Mouse (Mus musculus): ENCODE measurements at regions not wholly inside any gene's neighbourhood (a gene's known extent, or its start where the extent isn't known, plus 50 kb on each side); places are given as distances from the start of the nearest gene placed in this dataset.
"Not testable (repeated sequence)": the region's sequence is repeated elsewhere in the genome, so short reads cannot be mapped to it uniquely, and the experiment has no call there.

DNA sequence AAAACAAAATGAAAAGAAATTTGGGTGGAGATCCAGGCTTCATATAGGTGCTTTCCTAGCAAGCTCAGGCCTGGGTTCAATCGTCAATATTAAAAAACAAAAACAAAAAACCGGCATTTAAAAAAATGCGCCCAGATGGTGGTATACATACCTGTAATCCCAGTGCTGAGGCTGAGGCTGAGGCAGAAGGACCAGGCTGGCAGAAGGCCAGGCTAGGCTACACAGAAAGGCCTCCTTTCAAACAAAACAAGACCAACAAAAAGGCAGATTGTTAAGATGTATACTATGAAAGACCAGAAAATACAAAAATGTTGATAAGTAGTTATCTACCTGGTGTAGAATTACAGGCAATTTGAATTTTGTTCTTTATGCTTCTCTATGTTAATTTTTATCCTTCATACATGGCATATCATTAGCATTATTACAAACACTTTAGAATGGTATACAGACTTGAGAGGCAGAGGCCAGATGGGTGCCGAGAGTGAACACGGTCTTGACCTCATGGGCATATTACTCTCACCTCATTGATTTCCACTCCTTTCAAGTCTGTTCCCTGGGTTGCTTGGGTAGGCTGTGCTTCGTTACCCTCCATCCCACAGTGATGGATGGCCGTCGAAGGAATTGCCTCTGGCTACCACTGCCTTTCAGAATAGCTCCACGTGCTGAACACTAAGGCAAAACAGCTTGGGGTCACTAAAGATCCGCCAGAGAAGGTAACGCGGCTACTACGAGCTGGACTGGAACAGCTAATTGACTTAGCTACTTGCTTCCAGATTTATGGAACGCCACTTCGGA, 339.6 kb upstream of the Gm6657 start:
- DNase-seq, result peak in 1 of 2 experiments; percentile 54

DNA sequence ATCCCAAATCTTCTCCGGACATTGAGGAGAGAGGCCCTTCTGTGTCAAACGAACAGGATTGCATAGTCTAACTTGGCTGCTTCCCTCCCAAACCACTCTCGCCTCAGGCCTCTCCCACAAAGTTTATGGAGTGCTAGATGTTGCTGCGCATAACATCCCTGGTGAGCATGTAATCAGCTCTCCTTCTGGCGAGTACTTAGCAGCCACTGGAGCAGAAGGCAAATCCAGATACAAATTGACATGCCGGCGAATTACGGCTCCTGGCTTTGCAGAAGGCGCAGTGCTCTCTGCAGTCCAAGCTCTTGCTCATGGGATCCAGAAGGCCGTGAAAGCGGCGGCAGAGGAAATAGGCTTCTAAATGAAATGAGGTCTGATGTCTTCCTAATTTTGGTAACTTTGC, 338.2 kb upstream of the Gm6657 start:
- DNase-seq, result peak in 1 of 2 experiments; percentile 5

DNA sequence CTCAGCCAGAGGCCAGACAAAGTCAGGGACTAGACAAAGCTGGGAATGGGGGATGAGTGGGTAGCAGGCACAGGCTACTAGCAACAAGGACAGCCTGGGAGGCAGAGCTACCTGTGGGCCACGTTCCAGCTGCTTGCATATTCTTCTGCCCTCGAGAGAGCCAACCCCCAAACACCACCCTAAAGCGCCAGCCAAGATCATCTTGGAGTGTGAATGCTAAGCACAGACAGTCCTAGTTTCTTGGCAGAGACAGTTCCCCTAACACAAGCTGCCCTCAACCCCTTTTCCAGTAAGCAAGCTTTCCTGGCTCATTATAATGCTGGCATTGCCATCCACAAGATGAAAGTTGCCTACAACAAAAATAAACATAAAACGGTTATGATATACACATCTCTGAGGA, 336.8 kb upstream of the Gm6657 start:
- DNase-seq, result peak in 1 of 2 experiments; percentile 17

DNA sequence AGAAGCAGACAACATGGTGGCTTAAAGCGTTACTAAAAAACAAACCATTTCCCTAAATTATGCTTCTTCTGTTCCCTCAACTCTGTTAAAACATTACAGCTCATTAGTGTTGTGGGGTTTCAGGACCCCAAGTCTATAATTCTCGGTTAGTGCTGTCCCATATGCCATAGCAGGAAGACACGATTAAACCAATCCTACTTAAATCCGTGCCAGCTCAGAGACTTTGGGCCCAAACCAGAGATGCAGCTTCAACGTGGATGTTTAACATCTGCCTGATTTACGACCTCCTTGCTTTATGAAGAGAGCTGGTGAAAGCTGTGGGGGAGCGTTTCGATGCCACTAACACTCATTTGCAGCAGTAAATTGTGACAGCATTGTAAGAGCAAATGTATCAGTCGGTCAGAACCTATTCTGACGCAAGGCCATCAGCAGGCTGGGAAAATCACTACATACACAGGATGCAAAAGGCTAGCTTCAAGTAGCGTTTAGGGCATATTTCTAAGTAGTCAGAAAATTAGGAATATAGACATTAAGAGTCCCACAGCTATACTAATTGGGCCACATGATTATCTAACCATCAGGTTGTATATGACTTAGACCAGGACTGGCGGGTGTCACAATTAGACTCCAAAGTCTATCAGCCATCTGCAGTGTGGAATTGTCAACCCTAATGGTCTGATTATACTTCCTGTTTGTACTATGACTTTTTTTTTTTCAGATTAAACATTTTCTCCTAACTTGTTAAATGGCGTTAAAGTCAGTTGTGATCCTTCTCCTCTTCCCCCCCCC, 333.1 kb upstream of the Gm6657 start:
- no peak for DNase-seq

DNA sequence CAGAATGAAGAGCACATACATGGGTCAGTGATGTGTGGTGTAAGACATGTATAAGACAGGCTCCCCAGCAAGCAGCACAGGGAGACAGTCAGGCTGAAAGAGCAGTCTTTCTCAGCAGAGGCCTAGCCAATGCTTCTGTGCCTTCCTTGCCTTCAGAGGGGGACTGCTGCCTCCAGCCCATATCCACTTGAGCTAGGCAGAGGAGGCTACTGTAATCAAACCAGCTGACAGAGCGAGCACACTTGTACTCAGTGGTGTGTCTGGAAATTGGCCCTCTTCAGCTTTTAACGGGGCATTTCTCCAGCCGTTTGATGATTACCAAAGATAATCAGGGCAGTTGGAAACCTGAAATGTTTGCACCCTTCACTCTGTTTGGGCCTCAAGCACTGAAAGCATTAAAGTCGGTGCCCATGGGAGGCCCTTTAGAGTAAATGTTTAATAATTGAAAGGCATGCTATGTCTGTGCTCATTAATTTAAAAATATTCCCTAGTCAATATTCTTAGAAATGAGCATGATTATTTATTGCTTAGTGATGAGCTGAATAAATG, 326.0 kb upstream of the Gm6657 start:
- DNase-seq, result no peak

DNA sequence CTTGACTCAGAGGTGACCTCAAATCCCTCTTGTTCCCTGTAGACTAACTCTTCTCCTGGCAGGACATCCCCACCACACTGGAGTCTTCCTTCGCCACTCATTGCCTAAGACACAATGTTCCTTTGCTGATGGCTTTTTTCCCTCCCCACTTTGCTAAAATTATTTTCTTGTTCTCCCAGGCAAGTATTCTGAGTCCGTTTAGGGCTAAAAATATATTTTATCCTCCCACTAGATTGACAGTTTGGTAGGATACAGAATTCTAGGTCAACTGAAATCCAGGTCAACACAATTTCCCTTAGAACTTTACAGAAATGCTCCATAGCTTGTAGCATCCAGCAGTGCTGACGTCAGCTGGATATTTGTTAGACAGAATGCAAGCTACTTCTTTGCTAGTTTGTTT, 324.7 kb upstream of the Gm6657 start:
- no peak for DNase-seq

DNA sequence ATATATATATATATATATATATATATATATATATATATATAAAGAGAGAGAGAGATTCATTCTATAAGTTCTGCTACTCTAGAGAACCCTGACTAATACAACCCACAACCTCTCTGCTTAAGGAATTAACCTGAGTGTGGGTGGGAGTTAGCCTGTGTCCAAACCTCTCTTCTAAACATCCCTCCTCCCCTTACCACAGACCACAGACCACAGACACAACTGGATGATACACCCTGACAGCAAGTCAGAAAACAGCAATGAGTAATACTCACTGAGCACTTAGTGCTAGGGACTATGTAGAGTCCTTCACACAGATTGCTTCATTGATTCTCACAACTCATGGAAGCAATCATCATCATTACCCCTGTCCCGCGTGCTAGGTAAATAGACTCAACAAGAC, 306.7 kb upstream of the Gm6657 start:
- DNase-seq, result no peak

DNA sequence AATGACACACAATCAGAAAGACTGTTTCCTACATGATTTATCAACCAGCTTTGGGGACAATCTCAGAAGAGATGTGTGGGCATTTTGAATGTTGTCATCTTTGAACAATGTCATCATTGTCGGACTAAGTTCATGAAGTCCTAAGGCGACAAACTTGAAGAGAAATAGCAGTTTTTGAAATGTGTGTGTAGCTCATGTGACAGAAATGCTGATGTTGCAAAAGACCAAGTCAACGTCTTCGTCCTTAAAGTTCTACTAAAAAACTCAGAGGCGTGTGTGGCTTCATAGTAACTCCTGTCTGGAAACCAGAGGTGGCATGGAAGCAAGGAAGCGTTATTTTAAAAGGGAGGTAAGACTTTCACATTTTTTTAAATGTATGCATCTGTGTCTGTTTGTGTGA, 302.6 kb upstream of the Gm6657 start:
- no peak for DNase-seq

DNA sequence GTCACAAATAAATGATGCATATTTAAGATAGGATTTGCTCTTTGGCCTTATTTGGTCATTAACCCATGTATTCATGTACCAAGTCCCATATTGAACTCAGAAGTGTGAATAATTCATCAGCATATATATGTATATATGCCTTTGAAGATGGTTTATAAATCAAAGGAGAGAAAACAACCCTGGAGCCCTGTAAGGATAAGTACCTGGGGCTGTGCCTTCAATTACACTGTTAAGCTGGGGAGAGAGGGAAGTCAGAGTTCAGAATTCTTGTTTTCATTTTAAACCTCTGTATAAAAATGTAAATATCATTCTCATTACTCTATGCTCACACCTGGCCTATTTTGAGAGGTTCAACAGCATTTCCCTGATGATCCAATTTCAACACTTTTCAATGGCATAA, 299.8 kb upstream of the Gm6657 start:
- no peak for DNase-seq

DNA sequence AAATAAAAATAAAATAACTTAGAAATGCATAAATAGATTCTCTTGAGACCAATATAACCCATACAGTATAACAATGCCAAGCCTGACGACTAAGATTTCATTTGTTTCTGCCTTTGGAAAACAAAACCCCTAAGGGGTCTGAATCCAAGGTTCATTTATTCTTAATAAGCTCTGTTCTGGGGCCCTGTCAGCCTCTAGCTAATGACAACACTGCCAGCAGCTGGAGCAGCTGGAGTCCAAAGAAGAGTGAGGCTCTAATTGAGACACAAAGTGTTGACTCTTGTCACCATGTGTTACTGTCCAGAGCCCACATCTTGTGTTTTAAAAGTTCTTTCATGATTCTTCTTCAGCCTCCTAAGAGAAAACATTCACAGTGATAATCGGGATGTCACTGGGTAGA, 298.5 kb upstream of the Gm6657 start:
- no peak for DNase-seq

DNA sequence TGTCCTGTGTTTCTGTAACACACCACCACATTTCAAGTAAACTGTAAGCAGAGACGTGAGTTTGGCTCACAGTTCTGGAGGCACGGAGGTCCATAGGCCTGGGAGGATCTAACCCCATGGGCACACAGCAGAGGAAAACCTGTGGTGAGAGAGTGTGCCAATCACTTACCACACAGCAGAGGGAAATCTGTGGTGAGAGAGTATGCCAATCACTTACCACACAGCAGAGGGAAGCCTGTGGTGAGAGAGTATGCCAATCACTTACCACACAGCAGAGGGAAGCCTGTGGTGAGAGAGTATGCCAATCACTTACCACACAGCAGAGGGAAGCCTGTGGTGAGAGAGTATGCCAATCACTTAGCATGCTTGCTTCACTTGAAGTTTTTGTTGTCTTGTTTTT, 295.1 kb upstream of the Gm6657 start:
- DNase-seq, result not testable (repeated sequence)

DNA sequence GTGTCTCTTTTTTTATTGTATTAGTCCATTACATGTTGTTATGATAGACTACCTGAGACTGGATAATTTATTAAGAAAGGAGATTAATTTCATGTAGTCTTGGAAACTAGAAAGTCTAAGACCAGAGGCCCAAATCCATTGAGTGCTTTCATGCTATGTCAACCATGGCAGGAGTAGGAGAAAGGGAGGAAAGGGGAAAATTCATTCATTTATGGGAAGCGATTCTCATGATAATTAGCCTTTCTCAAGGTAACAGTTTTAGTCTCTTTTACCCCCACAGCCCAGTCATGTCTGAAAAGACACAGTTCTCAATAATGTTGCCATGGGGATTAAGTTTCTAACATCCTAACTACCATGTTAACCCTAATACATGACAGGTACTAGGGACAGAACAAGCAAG, 292.8 kb upstream of the Gm6657 start:
- no peak for DNase-seq

DNA sequence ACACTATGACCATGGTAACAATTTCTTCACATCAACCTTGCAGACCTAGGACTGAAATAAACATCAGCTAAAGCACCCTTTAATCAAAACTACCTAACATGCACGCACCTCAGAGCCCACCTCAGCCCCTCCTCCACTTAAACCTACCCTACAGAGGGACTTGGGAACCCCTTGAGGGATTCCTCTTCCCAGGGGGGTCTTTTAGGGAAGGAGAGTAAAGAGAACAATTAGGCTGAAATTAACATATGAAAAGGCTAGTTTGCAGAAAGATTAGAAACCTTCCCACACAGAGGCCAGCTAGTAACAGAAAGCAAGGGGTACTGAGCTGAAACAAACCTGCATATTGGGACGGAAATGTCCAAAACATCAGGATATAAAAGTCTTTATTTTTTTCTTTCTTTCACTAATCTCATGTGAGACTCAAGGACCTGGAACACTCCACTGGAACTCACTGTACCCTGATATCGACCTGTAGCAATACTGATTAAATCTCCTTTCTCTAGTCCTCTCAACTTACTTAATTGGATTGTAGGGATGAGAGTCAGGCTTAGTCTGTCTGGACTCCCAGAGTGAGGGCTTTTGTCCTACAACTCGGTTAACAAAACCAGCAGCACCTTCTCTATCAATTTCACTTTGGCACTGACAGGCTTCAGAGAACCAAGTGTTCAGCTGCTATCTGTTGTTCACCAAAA, 281.0 kb upstream of the Gm6657 start:
- DNase-seq, result no peak

DNA sequence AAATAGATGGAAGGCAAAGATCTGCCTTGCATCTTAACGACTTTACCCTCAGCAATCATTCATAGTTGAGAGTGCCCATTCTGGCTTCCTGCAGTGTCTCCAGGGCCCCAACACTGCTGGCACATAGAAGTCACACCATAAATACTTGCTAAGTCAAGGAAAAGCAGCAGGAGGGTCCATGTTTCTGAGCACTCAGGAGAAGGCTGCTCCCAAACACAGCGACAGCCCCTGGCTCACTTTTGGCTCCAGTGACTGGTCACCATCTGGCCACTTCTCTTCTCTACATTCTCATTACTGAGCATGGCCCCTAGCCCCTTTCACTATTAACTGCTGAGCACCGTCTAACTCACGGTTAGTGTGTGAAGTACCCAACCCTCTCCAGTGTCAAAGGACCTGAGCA, 265.3 kb upstream of the Gm6657 start:
- DNase-seq, result peak; percentile 4 to 8

DNA sequence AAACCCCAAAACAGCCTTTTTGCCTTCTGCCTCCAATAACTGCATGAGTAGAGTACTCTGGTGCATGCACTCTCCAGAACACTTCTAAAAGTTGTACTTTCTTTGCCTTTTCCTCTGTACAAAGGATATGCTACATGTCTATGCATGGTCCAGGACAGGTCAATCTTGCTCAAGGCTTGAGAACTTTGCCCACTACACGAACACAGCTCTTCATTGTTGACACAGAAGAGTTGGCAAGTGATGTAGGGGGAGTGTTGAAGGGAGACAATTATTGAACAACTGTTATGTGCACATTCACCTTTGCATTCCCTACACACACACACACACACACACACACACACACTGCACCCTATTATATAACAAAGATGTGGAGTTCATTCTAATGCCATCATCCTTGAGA, 264.5 kb upstream of the Gm6657 start:
- no peak for DNase-seq

DNA sequence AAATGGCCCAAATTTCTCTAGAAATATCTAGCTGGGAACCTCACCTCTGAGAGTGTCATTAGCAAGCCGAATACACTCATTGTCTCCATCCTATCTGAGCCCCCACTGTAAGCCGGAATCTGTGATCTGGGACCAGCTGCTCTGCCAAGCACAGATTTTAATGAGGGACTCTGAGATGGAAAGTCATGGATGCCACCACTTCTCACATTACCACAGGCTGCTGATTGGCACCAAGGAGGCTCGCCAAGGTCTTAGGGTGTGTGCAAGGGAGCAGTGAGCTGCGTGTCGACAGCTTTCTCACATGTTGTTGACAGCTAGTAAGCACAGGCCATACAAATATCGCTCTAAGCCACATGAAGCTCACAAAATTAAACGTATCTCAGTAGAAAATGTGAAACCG, 250.1 kb upstream of the Gm6657 start:
- no peak for DNase-seq

DNA sequence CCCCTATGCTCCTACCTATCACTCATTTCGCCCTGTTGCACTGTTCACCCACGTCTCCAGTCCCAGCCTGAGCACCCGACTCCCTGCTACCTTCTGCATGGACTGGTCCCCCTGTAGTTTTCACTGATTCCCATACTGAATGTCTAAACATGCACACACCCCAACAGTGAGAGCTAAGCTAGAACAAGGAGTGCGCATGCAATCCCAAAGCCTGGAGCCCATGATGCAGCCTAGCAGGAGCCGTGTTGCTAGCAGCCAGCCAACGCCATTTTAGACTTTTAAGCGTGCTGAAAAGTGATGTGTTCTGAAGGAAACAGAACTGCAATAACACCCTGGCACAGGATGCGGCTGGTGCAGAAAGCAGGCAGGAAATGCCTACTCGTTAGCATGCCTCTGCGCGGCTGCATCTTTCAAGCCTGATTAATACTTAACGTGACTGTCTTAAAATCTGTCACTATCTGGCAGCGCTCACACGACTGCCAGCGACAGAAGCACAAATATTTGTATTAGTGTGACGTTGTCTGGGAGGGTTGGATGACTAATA, 244.5 kb upstream of the Gm6657 start:
- DNase-seq, result peak; percentile 23 to 28

DNA sequence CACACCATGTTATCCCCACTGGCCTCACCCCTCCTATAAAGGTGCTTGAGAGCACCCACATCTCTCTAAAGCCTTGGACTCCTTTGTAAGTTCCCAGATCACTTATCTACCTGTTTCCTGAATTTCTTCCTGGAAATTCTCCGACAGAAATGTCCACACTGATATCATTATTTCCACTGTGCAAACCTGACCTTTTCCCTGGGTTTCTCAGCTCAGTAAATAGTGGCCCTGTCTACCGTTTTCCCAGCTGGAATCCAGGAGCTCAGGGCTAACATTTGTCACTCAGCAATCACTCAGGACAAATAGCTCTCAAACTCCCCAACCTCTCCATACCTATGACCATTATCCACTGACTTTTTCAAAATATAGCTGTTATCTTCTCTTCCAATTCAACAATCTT, 241.6 kb upstream of the Gm6657 start:
- no peak for DNase-seq

DNA sequence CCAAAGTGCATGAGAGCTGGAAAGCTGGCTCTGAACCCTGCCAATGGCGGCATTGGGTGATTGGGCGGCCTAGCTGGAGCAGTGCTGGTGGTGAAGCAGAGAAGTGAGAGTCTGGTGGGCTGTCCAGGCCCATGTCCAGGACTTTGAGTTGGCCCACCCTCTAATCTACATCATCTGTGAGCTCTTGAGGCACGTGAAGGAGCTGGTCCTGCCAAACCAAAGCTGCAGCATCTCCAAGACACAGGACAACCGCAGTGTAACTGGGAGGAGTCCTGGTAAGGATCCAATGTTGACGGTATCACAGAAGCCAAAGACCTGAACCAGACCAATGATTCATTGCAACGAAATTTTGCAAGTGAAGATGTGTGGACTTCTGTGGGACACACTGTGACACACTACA, 231.4 kb upstream of the Gm6657 start:
- no peak for DNase-seq

DNA sequence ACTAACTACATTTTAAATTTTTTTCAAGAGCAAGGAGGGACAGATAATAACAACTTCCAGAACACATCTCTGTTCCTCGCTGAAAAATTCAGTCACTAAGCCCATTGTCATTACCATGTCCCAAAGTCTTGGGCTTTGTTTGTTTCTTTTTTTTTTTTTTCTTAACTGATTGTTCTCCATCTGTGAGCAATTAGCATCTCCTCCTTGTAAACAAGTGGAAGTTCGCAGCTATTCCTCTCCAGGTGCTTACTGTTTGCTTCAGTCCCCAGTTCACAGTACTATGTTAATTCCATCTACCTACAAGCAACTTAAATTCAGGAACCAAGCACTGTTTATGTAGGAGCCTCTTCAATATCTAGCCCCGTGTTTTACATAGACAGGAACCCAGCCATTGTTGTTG, 225.5 kb upstream of the Gm6657 start:
- DNase-seq, result no peak

DNA sequence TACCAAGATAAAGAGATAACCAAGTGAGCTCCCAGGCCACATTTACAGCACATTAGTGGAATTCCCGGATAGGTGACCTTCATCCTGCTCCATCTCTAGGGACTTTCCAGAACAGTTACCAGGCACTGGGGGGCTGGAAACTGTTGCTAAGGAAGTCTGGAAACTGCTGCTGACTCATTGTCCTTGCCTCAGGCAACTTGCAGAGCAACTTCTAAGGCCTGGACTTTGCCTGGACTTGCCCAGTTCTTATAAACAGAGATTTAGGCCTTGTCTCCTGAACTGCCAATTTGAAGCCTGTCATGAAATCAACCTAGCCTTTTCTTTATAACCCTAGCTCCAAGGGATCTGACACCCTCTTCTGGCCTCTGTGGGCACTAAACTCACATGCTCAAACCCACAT, 224.0 kb upstream of the Gm6657 start:
- DNase-seq, result no peak

DNA sequence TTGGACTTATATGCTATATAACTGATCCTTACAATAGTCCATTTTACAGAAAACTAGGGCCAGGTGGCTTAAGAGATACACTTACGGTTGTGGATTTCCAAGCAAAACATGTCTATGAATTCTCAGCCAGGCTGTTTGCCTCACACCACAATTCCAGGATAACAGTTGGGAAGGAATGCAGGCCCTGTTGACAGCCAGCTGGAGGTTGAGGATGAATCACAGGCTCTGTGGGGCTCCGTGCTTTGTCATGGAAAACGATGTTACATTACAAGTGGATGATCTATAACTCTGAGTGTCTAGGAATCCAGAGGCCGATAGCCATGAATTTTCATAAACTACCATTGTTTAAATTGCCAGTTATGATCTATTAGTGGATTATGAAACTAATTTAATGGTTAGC, 221.9 kb upstream of the Gm6657 start:
- peak; percentile 21 to 46 for DNase-seq

DNA sequence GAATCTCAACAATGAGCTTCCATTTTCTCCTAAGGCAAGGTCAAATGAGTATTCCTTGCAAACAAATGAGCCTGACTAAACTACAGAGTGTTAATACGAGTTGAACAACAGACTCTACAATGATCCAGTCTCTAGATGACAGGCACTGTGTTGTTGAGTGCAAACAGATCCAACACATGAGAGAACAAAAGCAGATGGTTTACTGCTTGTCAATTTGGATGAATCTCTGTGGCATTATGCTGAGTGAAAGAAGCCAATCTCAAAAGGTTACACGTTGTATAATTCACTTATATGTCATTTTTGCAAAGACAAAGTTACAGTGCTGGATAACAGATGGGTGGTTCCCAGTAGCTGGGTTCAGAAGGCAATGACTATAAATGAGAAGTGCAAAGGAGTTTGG, 217.1 kb upstream of the Gm6657 start:
- DNase-seq, result no peak

All from cerebellum, postnatal 25 days (tissue).